Mouse (Mus musculus) lung, postnatal 0 days (tissue): ENCODE measurements at regions not wholly inside any gene's neighbourhood (a gene's known extent, or its start where the extent isn't known, plus 50 kb on each side); places are given as distances from the start of the nearest gene placed in this dataset.
A peak's percentile ranks its signal among the peaks of the same experiment; 100 is the strongest.

ENCODE experiments used
- ATAC-seq: fragments of 200-750 bp; cut with Nextera tagmentation; 2 replicates; pipeline ENCODE4 v1.8.0; 2017; ENCODE audit warnings: moderate library complexity
- DNase-seq: peaks from one replicate; pipeline ENCODE4 v3.0.0-alpha.2; 2016; ENCODE audit warnings: low spot score
- H3K27ac ChIP-seq: fragments of 300-500 bp; sonication (generic); 2 replicates; pipeline ENCODE4 v1.5.1; 2014; ENCODE audit warnings: antibody characterized with exemption, mild to moderate bottlenecking, low read length, mixed read lengths
- H3K27me3 ChIP-seq: fragments of 300-500 bp; sonication (generic); replicated peaks from 2 replicates; pipeline ENCODE4 v1.6.1; 2014; ENCODE audit warnings: low read length, mixed read lengths; ENCODE audit not compliant: insufficient read depth
- H3K36me3 ChIP-seq: fragments of 300-500 bp; sonication (generic); 2 replicates; pipeline ENCODE4 v1.6.1; 2014; ENCODE audit warnings: low read length, mixed read lengths; ENCODE audit not compliant: insufficient read depth
- H3K4me1 ChIP-seq: fragments of 300-500 bp; sonication (generic); 2 replicates; pipeline ENCODE4 v1.6.1; 2014; ENCODE audit warnings: antibody characterized with exemption, low read depth, low read length, mixed read lengths; ENCODE audit not compliant: insufficient read depth
- H3K4me2 ChIP-seq: fragments of 300-500 bp; sonication (generic); replicated peaks from 2 replicates; pipeline ENCODE4 v1.6.1; 2014; ENCODE audit warnings: low read depth, mild to moderate bottlenecking, low read length, moderate library complexity, mixed read lengths
- H3K4me3 ChIP-seq: fragments of 300-500 bp; sonication (generic); 2 replicates; pipeline ENCODE4 v1.5.1; 2014; ENCODE audit warnings: low read depth, low read length
- H3K9ac ChIP-seq: fragments of 300-500 bp; sonication (generic); replicated peaks from 2 replicates; pipeline ENCODE4 v1.6.1; 2014; ENCODE audit warnings: low read depth, mild to moderate bottlenecking
- H3K9me3 ChIP-seq: fragments of 300-500 bp; sonication (generic); 2 replicates; pipeline ENCODE4 v1.6.1; 2016; ENCODE audit warnings: low read length, mixed read lengths
- CTCF ChIP-seq: IDR thresholded peaks from 2 replicates; pipeline ENCODE4 v1.5.1; 2016; ENCODE audit warnings: antibody characterized with exemption, mild to moderate bottlenecking
- EP300 ChIP-seq: IDR thresholded peaks from 2 replicates; pipeline ENCODE4 v1.6.1; 2016; ENCODE audit warnings: antibody characterized with exemption, mild to moderate bottlenecking, control low read depth
- WGBS: fragments of 180-500 bp; shearing (Covaris S2); extraction: QIAGEN DNeasy Blood & Tissue Kit; methylation state at CpG from one replicate; pipeline ENCODE4 v1.1.7; 2014; 5-methylcytosine and 5-hydroxymethylcytosine counted together

- ATAC-seq (peak; percentile 81), DNase-seq (peak; percentile 87)
- 21% methylated on average over 18 of the region's 18 CpGs for WGBS
- Histone ChIP-seq H3K27ac (no peak overlapping the region), H3K9ac (no peak overlapping the region), H3K27me3 (no peaks in the 10 kb centered on the region), H3K4me2 (peak overlapping the region; percentile 44), H3K4me1 (no peaks in the 10 kb centered on the region), H3K4me3 (peak overlapping the region; percentile 11; the same call in 1 of the 2 replicates), H3K9me3 (no peaks in the 10 kb centered on the region), H3K36me3 (no peaks in the 10 kb centered on the region)
- TF ChIP-seq EP300 (no peak), CTCF (peak; percentile 85)
Observed at GRCm38 (mm10) chr12:32291962-32292748, 83.7 kb upstream of the Pik3cg start.

GRCm38 (mm10) chr12:32292749-32293128, 84.3 kb upstream of the Pik3cg start:
- Histone ChIP-seq H3K27me3 (no peaks in the 10 kb centered on the region), H3K4me2 (no peak overlapping the region; the same call in 1 of the 2 replicates), H3K36me3 (no peaks in the 10 kb centered on the region), H3K9ac (no peak overlapping the region), H3K27ac (no peak overlapping the region), H3K9me3 (no peaks in the 10 kb centered on the region), H3K4me1 (no peaks in the 10 kb centered on the region), H3K4me3 (no peak overlapping the region)
- TF ChIP-seq CTCF (peak; percentile 23; the same call in 1 of the 2 replicates), EP300 (no peak)
- peak; percentile 56; the same call in 1 of the 2 replicates for ATAC-seq
- WGBS = 43% methylated on average over 5 of the region's 5 CpGs
- peak; percentile 34 for DNase-seq

GRCm38 (mm10) chr12:32297431-32297830, 81.1 kb upstream of the Ccdc71l start:
- ATAC-seq = no peak
- Histone ChIP-seq H3K36me3 (no peaks in the 10 kb centered on the region), H3K9ac (no peak overlapping the region), H3K4me3 (no peak overlapping the region), H3K9me3 (no peaks in the 10 kb centered on the region), H3K4me1 (no peaks in the 10 kb centered on the region), H3K27ac (no peak overlapping the region), H3K4me2 (no peak overlapping the region), H3K27me3 (no peaks in the 10 kb centered on the region)
- TF ChIP-seq CTCF (no peak), EP300 (no peak)
- DNase-seq = no peak
- WGBS = 85% methylated on average over 7 of the region's 7 CpGs

GRCm38 (mm10) chr12:32299714-32300113, 78.8 kb upstream of the Ccdc71l start:
- H3K9me3 ChIP-seq = no peaks in the 10 kb centered on the region
- no peak overlapping the region for H3K9ac ChIP-seq
- H3K4me1 ChIP-seq = no peaks in the 10 kb centered on the region
- H3K27me3 ChIP-seq = no peaks in the 10 kb centered on the region
- H3K4me2 ChIP-seq = no peak overlapping the region
- TF ChIP-seq CTCF (no peak), EP300 (no peak)
- ATAC-seq (no peak), DNase-seq (no peak)
- H3K27ac ChIP-seq = no peak overlapping the region
- no peak overlapping the region for H3K4me3 ChIP-seq
- WGBS = 65% methylated on average over 2 of the region's 2 CpGs
- no peaks in the 10 kb centered on the region for H3K36me3 ChIP-seq

- WGBS = 89% methylated on average over 5 of the region's 5 CpGs
Observed at GRCm38 (mm10) chr12:32305736-32306135, 72.8 kb upstream of the Ccdc71l start.

GRCm38 (mm10) chr12:32306326-32306725, 72.2 kb upstream of the Ccdc71l start:
- TF ChIP-seq CTCF (no peak), EP300 (no peak)
- H3K9ac ChIP-seq = no peak overlapping the region
- H3K27ac ChIP-seq = no peak overlapping the region
- no peaks in the 10 kb centered on the region for H3K4me1 ChIP-seq
- DNase-seq (peak; percentile 16), ATAC-seq (no peak)
- no peaks in the 10 kb centered on the region for H3K36me3 ChIP-seq
- WGBS = 80% methylated on average over 4 of the region's 4 CpGs
- H3K27me3 ChIP-seq = no peaks in the 10 kb centered on the region
- no peak overlapping the region for H3K4me3 ChIP-seq
- no peak overlapping the region for H3K4me2 ChIP-seq
- no peaks in the 10 kb centered on the region for H3K9me3 ChIP-seq

More at GRCm38 (mm10) chr12:32305736-32306135, 72.8 kb upstream of the Ccdc71l start:
- no peaks in the 10 kb centered on the region for H3K9me3 ChIP-seq
- H3K4me2 ChIP-seq = no peak overlapping the region
- no peak overlapping the region for H3K4me3 ChIP-seq
- H3K9ac ChIP-seq = no peak overlapping the region
- TF ChIP-seq EP300 (no peak), CTCF (no peak)
- H3K27ac ChIP-seq = no peak overlapping the region
- no peaks in the 10 kb centered on the region for H3K27me3 ChIP-seq
- no peak for ATAC-seq
- no peaks in the 10 kb centered on the region for H3K4me1 ChIP-seq
- DNase-seq = no peak
- no peaks in the 10 kb centered on the region for H3K36me3 ChIP-seq
